Mouse (Mus musculus): ENCODE data around the gene Ptbp3. TPM values are rescaled to one million over a fixed set of nuclear protein-coding genes. Genes with fewer than 3 reads are reported as not detected.
A peak's percentile ranks its signal among the peaks of the same experiment; 100 is the strongest.

The Ptbp3 gene
- total RNA-seq, 2 experiments from 2014 or later: 6.7 to 10.0 TPM

GRCm38 (mm10) chr4:59437990-59438854 is 110.9 kb downstream of the Ptbp3 start, which contains the start of gene Susd1:
TSS of gene Susd1 (minus strand) at chr4:59438633.
- Histone ChIP-seq H3K27ac (peak within 1 kb of the TSS; percentile 38; the same call in 1 of the 2 replicates), H3K4me3 (peak within 1 kb of the TSS; percentile 76)
- no peak for TF ChIP-seq CTCF (IDR thresholded peaks at IDR 0.05)
- peak; percentile 57 for DNase-seq
- intact Hi-C loops (cut with DNase I): no loop called here

GRCm38 (mm10) chr4:59435951-59436350 is 113.2 kb downstream of the Ptbp3 start:
- DNase-seq: no peak

GRCm38 (mm10) chr4:59434039-59434438 is 115.1 kb downstream of the Ptbp3 start:
- intact Hi-C loops (cut with DNase I): no loop called here
- TF ChIP-seq CTCF (IDR thresholded peaks at IDR 0.05): no peak
- no peak overlapping the region for H3K4me3 ChIP-seq
- DNase-seq: no peak
- H3K27ac ChIP-seq: no peak overlapping the region

More at GRCm38 (mm10) chr4:59435951-59436350, 113.2 kb downstream of the Ptbp3 start:
- intact Hi-C loops (cut with DNase I): no loop called here
- Histone ChIP-seq H3K4me3 (no peak overlapping the region), H3K27ac (no peak overlapping the region)
- no peak for TF ChIP-seq CTCF (IDR thresholded peaks at IDR 0.05)

GRCm38 (mm10) chr4:59429128-59429527 is 120.0 kb downstream of the Ptbp3 start:
- intact Hi-C loops (cut with DNase I): no loop called here
- no peak for DNase-seq
- Histone ChIP-seq H3K4me3 (no peak overlapping the region), H3K27ac (no peak overlapping the region)
- TF ChIP-seq CTCF (IDR thresholded peaks at IDR 0.05): no peak

GRCm38 (mm10) chr4:59426429-59426828 is 122.7 kb downstream of the Ptbp3 start:
- Histone ChIP-seq H3K27ac (no peak overlapping the region), H3K4me3 (no peak overlapping the region)
- no peak for DNase-seq
- TF ChIP-seq CTCF (IDR thresholded peaks at IDR 0.05): no peak
- intact Hi-C loops (cut with DNase I): no loop called here

GRCm38 (mm10) chr4:59422808-59423207 is 126.4 kb downstream of the Ptbp3 start:
- DNase-seq: no peak
- TF ChIP-seq CTCF (IDR thresholded peaks at IDR 0.05): no peak
- intact Hi-C loops (cut with DNase I): no loop called here
- Histone ChIP-seq H3K27ac (no peak overlapping the region), H3K4me3 (no peak overlapping the region)

GRCm38 (mm10) chr4:59422025-59422783 is 127.0 kb downstream of the Ptbp3 start:
- no peak overlapping the region for H3K4me3 ChIP-seq
- TF ChIP-seq CTCF (IDR thresholded peaks at IDR 0.05): no peak
- no peak overlapping the region for H3K27ac ChIP-seq
- intact Hi-C loops (cut with DNase I): no loop called here
- DNase-seq: no peak

Other genes starting within 250 kb of the Ptbp3 start
- gene Susd1, start 110.7 kb downstream of the Ptbp3 start, total RNA-seq (2021): 1 to 10 TPM in 1 of 2 experiments, under 1 TPM in 1; 0.43 to 1.0 TPM
- 10 to 100 TPM; 47.5 to 75.1 TPM for gene Hsdl2, start 32.2 kb upstream of the Ptbp3 start, total RNA-seq (2021)
- 1 to 10 TPM; 5.2 to 7.0 TPM for gene E130308A19Rik, start 76.8 kb upstream of the Ptbp3 start, total RNA-seq (2021)

Measured in gastrocnemius, adult 2 months (tissue).